Mouse (Mus musculus): ENCODE data around the gene Sdhd. TPM values are rescaled to one million over a fixed set of nuclear protein-coding genes. Genes with fewer than 3 reads are reported as not detected.

The Sdhd gene
- polyA plus RNA-seq, 1 experiment from 2014 or later, result 272 TPM

Other genes with a start within 250 kb of the Sdhd start
- 1.0 and 1.2 TPM in 2 replicates for gene Plet1, start 109.3 kb downstream of the Sdhd start, polyA plus RNA-seq (2016; fragmentation: Nextera tagmentation; extraction: Ambion mirVana)
- gene Pts, start 75.1 kb downstream of the Sdhd start, polyA plus RNA-seq (2016; fragmentation: Nextera tagmentation; extraction: Ambion mirVana), result 82.4 and 93.7 TPM in 2 replicates
- 2.8 and 5.9 TPM in 2 replicates for gene Il18, start 49.0 kb downstream of the Sdhd start, polyA plus RNA-seq (2016; fragmentation: Nextera tagmentation; extraction: Ambion mirVana)
- 0.10 and 0.18 TPM in 2 replicates for gene Bco2, start 48.6 kb downstream of the Sdhd start, polyA plus RNA-seq (2016; fragmentation: Nextera tagmentation; extraction: Ambion mirVana)
- gene Tex12, start 42.5 kb downstream of the Sdhd start, polyA plus RNA-seq (2016; fragmentation: Nextera tagmentation; extraction: Ambion mirVana), result 0.21 TPM in 1 of 2 replicates, not detected in the other
- gene Timm8b, start 98 bp upstream of the Sdhd start, polyA plus RNA-seq (2016; fragmentation: Nextera tagmentation; extraction: Ambion mirVana), result 317 and 357 TPM in 2 replicates
- gene Pih1d2, start 13.5 kb upstream of the Sdhd start, polyA plus RNA-seq (2016; fragmentation: Nextera tagmentation; extraction: Ambion mirVana), result 9.4 and 9.6 TPM in 2 replicates
- 19.0 and 21.4 TPM in 2 replicates for gene Nkapd1, start 13.7 kb upstream of the Sdhd start, polyA plus RNA-seq (2016; fragmentation: Nextera tagmentation; extraction: Ambion mirVana)
- gene Dlat, start 56.0 kb upstream of the Sdhd start, polyA plus RNA-seq (2016; fragmentation: Nextera tagmentation; extraction: Ambion mirVana), result 43.9 and 53.9 TPM in 2 replicates
- 21.4 and 21.8 TPM in 2 replicates for gene Dixdc1, start 135.7 kb upstream of the Sdhd start, polyA plus RNA-seq (2016; fragmentation: Nextera tagmentation; extraction: Ambion mirVana)
- gene 2310030G06Rik, start 142.7 kb upstream of the Sdhd start, polyA plus RNA-seq (2016; fragmentation: Nextera tagmentation; extraction: Ambion mirVana), result 1.5 and 2.5 TPM in 2 replicates
- 6.6 and 7.5 TPM in 2 replicates for gene Cryab, start 147.5 kb upstream of the Sdhd start, polyA plus RNA-seq (2016; fragmentation: Nextera tagmentation; extraction: Ambion mirVana)
- 0.65 and 0.71 TPM in 2 replicates for gene Hspb2, start 148.5 kb upstream of the Sdhd start, polyA plus RNA-seq (2016; fragmentation: Nextera tagmentation; extraction: Ambion mirVana)
- gene Fdxacb1, start 164.4 kb upstream of the Sdhd start, polyA plus RNA-seq (2016; fragmentation: Nextera tagmentation; extraction: Ambion mirVana), result 11.4 and 13.5 TPM in 2 replicates
- 40.0 and 42.5 TPM in 2 replicates for gene Alg9, start 171.2 kb upstream of the Sdhd start, polyA plus RNA-seq (2016; fragmentation: Nextera tagmentation; extraction: Ambion mirVana)
- 30.0 and 39.2 TPM in 2 replicates for gene 1110032A03Rik, start 171.7 kb upstream of the Sdhd start, polyA plus RNA-seq (2016; fragmentation: Nextera tagmentation; extraction: Ambion mirVana)
- 120 and 147 TPM in 2 replicates for gene Ppp2r1b, start 241.5 kb upstream of the Sdhd start, polyA plus RNA-seq (2016; fragmentation: Nextera tagmentation; extraction: Ambion mirVana)

Measured in hindbrain, embryonic 10.5 days (tissue).